Mouse (Mus musculus) layer of hippocampus, adult 9-11 months (tissue): ENCODE measurements around the gene Gm8994.
A peak's percentile ranks its signal among the peaks of the same experiment; 100 is the strongest.
"Not testable (repeated sequence)": the region's sequence is repeated elsewhere in the genome, so short reads cannot be mapped to it uniquely, and the experiment has no call there.

ENCODE experiments used
- DNase-seq: peaks from one replicate; pipeline ENCODE4 v3.0.0; 2022

Gm8994 gene

DNA sequence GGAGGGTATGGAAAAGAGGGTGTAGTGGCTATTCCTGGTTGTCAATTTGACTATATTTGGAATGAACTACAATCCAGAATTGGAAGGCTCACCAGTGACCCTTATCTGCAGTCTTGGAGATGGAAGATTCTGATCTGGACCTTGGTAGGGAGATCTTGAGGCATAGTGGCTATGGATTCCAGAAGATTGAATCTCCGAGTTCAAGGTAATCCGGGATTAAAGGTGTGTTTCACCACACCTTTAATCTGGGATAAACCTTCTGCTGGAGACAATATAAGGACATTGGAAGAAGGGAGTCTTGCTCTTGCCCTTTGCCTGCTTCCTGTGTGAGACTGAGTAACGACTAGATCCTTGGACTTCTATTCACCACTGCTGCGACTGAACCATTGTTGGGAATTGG is at the start of gene Gm8994:
Gene Gm8994 (plus strand): TSS at position 301 of the 400 bp plus-strand sequence.
- not testable (repeated sequence) for DNase-seq

DNA sequence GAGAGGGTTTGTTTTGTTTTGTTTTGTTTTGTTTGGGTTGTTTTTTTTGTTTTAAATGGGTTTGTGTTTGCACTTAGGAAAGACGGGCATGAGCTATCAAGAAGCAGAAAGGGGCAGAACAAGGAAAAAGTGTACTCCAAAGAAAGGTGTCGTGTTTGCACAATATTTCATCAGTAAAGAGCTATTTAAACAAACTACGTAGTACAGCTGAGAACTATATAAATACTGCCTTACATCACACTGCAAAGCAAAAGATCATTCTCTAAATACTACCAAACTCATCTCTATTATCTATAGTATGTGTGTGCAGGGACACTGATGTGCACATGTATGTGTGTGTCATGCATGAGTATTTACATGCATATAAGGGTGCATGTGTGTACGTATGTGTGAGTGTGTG is 49.7 kb upstream of the Gm8994 start:
- DNase-seq, result no peak

DNA sequence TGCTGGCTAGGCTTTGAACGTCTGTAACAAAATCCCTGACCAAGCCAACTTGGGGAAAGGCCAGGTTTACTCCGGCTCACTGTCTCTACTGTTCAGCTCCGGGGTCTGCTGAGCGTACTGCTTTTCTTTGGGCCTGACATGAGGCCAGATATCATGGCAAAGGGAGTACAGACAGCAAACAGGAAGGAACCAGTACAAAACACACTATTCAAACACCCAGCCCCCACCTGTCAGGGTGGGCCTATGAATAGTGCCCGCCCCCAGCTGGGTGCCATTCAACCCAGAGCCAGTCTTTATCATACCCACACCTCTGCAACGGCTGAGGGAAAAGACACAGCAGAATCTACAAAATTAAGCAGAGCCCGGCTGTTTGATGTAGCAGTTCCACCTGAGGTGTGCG is 42.8 kb upstream of the Gm8994 start:
- DNase-seq, result no peak

DNA sequence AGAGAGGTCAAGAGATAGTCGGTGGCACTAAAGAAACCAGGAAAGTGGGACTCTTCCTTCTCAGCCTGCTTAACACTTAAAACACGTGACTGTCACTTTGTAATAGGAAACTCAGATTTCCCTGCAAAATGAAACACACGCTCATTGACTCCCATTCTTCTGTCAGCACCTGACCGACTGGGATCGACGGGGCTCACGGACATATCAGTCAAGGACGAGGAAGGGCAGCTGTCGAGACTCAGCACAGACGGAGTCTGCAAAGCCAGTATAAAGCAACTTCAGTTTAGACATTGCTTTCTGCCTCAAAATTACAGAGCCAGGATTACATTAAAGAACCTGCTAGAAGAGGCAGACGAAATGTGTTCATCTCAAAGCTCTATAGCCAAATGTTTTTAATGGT is 41.2 kb upstream of the Gm8994 start:
- DNase-seq, result no peak

DNA sequence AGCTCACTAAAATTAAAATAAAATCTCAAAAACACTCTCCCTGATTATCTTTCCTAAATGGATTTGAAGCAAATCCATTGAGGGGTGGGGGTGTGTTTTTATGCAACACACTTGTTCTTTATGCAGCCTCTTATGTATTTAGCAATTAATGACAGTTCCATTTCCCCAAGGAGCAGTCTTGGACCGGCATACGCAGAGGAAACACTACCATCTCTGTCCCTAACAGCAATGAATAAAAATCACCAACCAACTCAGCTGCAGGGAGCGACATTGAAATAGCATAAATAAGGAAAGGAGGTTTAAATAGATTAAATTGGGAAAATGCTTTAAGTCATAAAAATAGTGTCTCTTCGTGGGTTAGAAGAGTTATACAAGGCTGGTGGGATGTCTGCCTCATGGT is 40.8 kb upstream of the Gm8994 start:
- no peak for DNase-seq

DNA sequence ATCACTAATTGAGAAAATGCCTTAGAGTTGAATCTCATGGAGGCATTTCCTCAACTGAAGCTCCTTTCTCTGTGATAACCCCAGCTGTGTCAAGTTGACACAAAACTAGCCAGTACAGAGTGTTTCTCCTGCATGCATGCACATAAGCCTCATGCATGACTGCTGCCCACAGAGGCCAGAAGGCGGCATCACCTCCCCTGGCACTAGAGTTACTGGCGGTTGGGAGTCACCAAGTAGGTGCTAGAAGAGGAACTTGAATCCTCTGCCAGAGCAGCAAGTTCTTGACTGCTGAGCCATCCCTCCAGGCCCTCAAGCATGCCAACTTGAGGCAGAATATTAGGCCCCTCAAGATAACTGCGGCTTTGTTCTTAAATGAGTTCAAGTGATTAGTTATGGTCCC is 35.9 kb upstream of the Gm8994 start:
- no peak for DNase-seq

DNA sequence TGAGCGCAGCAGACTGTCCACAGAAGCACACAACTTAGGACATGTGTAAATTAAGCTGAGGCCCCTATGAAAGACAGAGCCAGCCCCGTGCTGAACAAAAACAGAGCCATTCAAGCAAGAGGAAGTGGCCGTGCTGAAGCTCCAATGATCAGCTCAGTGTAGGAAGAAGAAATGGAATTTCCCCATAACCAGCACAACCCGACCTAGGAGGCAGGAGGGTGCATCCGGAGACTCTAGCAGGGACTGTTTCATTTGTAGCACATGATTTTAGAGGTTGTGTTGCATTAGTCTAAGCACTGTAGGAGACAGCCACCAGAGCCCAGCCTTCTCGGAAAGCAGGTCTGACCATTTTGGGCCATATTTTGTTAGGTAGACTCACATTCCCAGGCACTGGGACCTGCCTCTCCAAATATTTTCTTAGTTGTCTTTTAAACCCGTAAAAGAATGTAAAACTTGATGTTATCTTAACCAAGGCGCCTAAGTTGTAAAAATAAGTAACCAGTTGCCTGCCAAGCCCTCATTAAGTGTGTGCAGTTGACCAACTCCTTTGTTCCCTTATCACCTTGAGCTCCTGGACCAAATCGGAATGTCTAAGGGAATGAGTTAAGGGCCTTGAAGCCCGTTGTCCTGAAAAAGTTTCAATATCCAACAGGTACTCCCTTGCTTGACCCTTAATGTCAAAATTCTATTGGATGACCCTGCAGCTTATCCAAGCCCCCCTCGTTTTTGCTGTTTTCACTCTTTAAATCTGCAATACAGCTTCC is 35.2 kb upstream of the Gm8994 start:
- no peak for DNase-seq

DNA sequence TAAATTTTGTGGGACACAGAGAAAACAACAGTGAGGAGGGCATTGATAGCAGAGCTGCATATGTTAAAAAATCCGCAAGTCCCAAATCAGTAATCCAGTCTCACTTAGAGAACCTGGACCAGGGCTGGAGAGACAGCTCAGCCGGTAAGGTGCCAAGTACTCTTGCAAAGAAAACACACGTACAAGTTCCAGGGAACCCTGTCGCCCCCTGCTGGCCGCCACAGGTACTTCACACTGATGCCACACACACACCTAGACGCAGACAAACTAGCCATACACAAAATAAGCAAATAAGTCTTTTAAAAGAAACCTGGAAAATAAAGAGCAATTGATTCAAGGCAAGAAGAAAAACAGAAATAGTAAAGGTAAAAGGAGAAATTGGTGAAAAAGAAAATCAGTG is 33.6 kb upstream of the Gm8994 start:
- no peak for DNase-seq

DNA sequence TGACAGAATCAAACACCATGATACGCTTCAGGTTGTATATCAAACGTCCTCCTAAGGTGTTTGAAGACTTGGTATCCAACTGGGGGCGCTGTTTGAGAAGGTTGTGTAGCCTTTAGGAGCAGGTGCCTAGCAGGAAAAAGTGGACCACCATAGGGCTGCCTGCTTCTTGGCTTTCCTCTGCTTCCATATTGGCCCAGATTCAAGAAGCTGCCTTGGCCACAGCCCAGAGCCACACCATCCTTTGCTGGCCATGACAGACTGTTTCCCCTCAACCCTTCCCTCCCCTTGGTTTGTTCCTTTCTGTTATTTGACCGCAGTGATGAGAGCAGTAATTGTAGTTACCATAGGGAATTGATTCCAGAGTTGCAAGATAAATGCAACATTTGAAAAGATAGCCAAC is 31.5 kb upstream of the Gm8994 start:
- DNase-seq, result no peak

DNA sequence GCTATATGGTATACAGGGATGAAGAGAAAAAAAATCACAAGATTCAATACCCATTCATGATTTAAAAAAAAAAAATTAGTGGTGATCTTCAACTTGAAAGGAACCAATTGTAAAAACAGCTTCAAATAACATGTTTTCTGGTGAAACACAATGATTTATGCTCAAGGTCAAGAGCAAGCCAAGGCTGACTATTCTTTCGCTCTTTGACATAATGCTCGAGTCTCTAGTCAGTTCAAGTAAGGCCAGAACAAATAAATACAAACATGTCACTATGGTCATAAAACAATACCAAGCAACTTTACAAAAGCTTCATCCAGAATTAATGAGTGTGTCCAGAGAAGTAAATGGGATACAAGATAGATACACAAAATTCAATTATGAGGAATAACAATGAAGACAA is 31.1 kb upstream of the Gm8994 start:
- no peak for DNase-seq

DNA sequence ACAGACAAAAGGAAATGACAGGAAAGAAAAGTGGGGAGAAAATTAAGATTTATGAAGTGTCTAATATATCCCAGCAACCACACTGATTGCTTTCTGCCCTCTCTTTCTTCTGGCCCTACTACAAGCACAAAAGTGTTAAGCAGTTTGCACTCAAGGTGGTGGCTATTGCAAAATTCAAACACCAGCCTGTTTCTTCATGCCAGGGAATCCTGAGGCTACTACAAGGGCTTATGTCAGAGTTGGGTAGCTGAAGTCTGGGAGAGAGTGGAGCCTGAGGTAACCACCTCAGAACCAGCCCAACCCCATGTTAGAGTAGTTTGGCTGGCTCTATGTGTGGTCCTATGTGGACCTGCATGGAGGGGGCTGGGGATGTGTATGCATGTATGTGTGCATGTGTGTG is 23.8 kb upstream of the Gm8994 start:
- no peak for DNase-seq

DNA sequence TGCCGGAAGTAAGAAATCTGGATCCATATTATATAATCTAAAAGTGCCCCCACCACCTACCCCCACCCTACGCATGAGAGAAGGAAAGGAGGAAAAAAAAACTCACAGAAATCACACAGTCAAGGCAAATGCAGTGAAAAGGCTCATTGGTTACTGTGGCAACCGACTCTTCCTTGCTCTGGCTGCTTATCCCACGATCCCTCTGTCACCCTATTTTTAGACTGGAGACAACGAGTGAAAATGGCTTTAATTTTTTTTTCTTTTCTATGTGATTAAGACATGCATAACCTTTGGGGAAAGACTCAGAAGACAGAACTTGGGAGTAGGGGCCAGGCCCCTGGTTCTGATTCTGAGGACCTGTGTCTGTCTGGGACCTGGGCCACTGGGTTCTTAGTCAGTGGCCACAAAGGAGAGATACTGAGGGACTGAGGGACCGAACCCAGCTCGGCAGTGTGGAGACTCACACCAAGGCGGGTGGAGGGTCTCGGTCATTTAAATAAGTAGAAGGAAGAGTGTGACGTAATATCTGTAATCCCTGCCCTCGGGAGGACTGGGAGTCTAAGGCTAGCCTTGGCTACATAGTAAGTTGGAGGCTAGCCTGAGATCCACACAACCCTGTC is 22.9 kb upstream of the Gm8994 start:
- DNase-seq, result peak; percentile 87

DNA sequence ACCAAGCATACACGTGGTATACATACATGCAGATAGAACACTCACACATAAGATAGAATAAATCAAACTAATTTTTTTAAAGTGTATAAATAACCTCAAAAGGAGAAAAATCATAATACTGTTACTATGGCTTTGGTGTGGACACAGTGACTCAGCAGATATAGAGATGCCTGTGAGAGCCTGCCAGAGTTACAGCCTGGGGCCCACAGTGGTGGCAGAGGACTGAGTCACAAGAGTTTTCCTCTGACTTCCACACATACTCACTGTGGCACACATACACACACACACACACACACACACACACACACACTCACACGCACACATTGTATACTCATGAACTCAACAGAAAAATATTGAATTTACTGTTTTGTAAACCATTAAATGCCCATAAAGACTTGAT is 17.9 kb upstream of the Gm8994 start:
- no peak for DNase-seq

DNA sequence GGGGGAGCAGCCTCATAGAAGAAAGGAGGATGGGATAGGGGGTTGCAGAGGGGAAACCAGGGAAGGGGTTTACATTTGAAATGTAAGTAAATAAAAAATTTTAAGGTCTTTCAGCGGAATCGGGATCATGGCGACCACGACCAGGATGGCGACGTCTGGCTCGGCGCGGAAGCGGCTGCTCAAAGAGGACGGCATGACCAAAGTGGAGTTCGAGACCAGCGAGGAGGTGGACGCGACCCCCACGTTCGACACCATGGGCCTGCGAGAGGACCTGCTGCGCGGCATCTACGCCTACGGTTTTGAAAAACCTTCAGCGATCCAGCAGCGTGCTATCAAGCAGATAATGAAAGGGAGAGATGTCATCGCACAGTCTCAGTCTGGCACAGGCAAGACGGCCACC is 1.1 kb downstream of the Gm8994 start:
- DNase-seq, result not testable (repeated sequence)

DNA sequence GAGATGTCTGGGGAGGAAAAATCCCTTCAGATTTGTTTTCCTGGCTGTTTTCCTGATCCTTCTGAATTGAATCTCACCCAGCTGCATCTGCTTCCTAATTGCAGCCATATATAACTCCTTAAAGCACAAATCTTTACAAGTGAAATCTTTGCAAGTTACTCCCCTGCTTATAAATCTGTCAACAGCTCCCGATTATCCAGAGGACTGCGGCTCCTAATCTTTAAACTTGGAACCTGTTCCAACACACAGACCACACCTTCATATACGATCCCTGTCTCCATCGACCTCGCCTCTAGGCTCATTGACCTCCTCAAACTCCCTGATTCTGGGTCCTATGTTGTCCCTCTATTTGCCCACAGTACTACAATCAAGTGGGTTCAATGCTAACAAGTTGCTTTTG is 13.3 kb downstream of the Gm8994 start:
- no peak for DNase-seq

DNA sequence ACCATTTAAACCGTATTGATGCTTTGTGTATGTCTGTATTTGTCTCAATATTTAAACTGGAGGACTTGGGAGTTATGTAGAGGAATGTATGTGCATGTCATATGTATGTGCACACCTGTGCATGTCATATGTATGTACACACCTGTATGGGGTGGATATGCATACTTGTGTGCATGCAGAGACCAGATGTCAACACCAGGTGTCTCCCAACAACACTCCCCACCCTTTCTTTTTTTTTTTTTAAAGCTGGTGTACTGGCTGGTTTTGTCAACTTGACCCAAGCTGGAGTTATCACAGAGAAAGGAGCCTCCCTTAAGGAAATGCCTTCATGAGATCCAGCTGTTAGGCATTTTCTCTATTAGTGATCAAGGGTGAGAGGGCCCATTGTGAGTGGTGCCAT is 13.8 kb downstream of the Gm8994 start:
- no peak for DNase-seq

DNA sequence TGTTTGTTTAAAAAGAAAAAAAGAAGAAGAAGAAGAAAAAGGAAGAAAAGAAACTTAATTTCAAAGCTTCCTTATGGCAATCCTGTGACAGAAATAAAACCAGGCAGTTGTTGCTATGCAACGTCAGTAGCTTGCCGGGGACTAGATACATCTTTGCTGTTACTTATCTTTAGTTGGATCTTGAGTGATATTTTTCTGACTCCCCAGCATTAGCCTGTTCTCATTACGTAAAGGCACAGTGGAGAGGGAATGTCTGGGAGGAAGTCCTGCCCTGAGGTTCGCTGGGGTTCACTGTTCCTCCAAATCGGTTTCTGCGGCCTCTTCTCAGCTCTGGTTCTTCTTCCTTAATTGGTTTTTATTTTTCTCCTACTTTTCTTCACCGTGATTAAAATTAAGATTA is 16.5 kb downstream of the Gm8994 start:
- no peak for DNase-seq

DNA sequence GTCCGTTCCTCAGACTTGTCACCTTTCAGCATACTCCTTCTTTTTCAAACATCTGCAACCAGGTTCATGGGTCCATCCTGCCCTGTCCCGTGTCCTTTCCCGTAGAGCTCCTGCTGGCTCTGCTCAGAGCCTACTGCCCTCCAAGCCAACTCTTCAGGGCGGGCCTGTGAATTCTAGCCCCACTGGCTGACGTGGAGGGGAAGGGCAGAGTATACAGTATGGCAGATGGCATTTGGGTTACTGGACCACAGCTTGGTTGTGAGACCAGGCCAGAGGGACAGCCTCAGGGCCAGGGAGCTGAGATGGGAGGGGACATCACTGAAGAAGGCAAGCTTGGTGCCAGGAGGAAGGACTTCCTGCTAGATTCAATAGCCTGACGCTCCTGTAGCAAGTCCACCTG is 17.7 kb downstream of the Gm8994 start:
- no peak for DNase-seq

DNA sequence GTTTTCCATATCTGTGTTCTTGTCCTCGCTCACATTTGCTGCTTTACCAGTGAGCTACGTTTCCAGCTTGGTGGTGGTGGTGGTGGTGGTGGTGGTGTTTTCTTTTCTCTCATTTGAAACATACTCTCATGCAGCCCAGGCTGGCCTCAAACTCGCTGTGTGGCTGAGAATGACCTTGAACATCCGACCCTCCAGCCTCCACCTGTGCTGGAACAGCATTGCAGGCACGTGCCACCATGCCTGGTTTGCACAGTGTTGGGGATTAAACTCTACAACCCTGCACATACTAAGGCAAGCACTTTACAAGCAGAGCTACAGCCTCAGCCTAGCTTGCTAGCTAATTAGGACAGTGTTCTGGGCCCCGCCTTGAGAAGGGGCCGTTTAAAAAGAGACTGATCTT is 18.3 kb downstream of the Gm8994 start:
- DNase-seq, result no peak

DNA sequence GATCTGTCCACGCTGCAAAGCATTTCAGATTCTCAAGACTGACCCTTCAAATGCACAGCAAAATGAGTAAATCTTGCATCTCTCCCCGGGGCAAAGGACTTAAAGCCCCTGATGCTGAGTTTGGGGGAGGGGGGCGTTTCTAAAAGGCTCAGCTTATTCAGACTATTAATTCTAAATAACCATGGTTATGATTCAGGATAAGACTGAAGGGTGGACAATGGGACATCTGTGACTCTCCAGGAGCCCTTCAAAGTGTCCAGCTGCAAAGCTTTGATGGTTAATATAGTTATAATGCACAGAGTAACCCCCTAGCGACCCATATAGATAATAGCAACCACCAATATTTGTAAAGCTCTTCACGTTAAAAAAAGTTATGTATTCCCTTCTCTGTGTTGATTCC is 19.7 kb downstream of the Gm8994 start:
- no peak for DNase-seq

DNA sequence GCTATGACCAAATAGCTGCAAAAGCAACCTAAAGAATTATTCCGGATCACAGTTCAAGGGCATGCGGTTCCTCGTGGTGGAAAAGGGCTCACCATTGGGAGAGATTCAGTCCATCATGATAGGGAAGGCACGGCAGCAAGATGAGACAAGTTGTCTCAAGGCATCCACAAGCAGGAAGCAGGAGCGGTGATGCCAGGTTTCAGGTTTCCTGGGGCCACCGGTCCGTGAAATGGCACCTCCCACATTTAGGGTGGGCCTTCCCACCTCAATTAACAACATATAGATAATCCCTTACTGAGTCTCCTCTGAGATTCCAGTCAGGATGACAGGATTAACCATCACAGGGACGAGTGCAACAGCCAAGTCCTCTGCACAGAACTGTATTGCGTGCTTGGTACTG is 20.3 kb downstream of the Gm8994 start:
- DNase-seq, result no peak

DNA sequence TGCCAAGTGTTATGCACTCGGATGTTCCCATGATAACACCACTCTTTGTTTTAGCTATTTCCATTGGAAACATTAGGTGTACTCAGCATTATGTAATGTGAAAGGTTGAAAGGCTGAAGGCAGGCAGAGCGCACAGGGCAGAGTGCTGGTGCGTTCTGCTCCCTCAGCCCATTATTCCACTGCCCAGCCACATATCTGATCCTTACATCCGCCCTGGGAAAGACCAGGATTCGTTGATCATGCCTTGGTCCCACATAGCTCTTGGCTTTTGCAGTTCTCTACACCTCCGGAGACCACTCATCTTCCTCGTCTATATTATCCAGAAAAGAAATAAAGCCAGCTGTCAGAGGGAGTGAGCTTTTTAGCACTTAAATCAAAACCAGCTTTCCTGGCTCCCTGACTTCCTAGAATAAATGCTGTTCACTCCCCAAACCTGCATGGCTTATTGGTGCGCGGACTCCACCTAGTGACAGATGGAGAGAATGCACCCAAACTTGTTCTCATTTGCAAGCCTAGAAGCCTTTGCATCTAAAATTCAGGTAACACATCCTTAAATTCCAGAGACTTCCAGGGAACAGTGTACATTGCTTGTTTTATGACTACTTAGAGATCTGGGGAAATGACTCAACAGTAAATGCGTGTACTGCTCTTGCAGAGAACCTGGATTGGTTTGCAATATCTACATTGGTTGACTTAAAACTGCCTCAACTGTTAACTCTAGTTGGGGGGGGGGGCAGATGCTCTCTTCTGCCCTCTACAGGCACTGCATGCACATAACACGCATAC is 26.3 kb downstream of the Gm8994 start:
- peak; percentile 78 for DNase-seq

DNA sequence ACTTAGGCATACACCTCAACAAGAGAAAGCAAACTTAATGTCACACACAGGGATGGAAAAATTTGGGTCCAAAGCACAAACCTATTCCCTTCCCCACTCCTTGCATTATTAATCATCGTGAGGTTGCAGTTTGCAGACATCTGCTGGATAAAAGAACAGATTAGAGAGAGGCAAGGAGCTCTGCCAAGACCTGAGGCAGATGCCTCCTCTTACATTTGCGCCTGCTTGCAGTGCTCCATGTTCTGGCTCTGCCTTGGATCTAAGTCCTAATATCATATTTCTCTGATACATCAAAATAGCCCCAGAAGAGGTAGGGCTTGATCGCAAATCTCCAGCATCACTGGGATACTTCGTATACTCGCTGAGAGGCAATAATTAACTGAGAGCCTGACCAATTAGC is 31.1 kb downstream of the Gm8994 start:
- peak; percentile 38 for DNase-seq

DNA sequence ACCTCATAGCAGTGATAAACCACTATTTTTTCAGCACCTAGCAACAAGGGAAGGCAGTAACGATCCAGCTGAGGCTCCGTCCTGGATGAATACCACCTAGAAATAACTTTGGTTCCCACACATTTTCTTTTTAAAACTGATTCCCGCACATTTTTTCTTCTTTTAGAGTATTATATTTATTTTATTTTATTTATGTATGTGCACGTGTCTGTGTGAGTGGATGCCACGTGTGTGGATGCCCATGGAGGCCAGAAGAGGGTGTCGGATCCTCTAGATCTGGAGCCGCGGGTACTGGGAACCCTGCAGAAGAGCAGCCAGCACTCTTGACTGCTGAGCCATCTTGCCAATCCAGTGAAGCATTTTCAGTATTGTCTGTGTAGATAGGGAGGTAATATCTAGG is 36.0 kb downstream of the Gm8994 start:
- DNase-seq, result no peak
